Comparison of ENCODE assay signal across 8 mouse cellular contexts in the genomic region with DNA sequence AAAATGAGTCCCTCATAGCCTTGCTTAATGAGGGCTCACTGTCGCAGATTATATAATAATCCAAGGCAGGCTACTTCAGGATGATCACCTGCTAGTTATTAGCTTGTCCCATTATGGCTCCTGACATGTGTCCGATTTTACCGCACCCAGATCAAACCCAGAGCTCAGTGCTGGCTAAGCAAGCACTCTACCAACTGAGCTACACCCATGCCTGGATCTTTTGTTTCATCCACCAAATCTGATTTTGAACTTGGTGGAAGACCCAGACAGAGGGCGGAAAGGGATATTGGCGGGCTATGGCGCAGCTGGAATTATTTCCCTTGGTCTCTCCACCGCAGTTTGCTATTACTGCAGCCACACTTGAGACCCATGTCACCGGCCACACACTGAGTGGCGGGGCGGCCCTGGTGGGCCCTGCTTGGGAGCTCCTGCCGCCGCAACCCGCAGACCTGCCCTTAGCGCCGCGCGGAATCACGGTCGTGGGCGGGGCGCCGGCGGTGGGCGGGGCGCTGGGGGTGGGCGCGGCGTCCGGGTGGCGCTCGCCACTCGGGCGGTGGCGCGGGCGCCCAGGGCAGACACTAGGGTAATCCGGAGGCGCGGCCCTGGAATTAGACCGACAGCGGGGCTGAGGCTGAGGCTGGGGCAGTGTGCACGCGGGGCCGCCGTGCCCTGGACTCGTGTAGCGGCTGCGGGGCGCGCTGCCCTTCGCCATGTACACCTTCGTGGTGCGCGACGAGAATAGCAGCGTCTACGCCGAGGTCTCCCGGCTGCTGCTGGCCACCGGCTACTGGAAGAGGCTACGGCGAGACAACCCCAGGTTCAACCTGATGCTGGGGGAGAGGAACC. TPM values are rescaled to one million over a fixed set of nuclear protein-coding genes. Genes with fewer than 3 reads are reported as not detected.
DNase-seq lines count a peak whose midpoint lies in the region; ATAC-seq and TF ChIP-seq lines count a peak whose summit lies in the region.

A gene (plus strand): TSS at position 506 of the 846 bp plus-strand sequence.

- H3K27ac ChIP-seq in cortical plate, adult 2 months (ENCODE audit: insufficient read depth, low read length) = peak within 1 kb of the TSS; percentile 65
- peak within 1 kb of the TSS; percentile 80 for H3K27ac ChIP-seq in hindbrain, postnatal 0 days

- no peaks in the 10 kb centered on the region for H3K36me3 ChIP-seq in hindbrain, postnatal 0 days (ENCODE audit: insufficient read depth, low read length)

- peak; percentile 82 to 85 for DNase-seq in adrenal gland, adult 18-20 months (ENCODE audit: low spot score in 2 of 2)
- peak; percentile 63 to 76 for DNase-seq in gastrocnemius, adult 8-10 months (ENCODE audit: low spot score in 2 of 2)
- peak; percentile 89 for DNase-seq in hindbrain, postnatal 0 days (ENCODE audit: low spot score)
- DNase-seq in left cerebral cortex, adult 8-10 months (ENCODE audit: low spot score in 2 of 2) = peak; percentile 45 to 65
- peak; percentile 79 for DNase-seq in right cerebral cortex, adult 18-20 months
- peak; percentile 74 for DNase-seq in urinary bladder, adult 2 months (ENCODE audit: low spot score)

- peak within 1 kb of the TSS; percentile 71 for H3K9ac ChIP-seq in hindbrain, postnatal 0 days (replicated peaks; ENCODE audit: low read length)

- peak within 1 kb of the TSS; percentile 71 for H3K4me2 ChIP-seq in hindbrain, postnatal 0 days (ENCODE audit: low read depth, low read length)

- ATAC-seq in hindbrain, postnatal 0 days = peak; percentile 95
- ATAC-seq in megakaryocyte, adult 5-6 weeks (ENCODE audit: poor library complexity, severe bottlenecking) = peak; percentile 91

- no peaks in the 10 kb centered on the region for H3K9me3 ChIP-seq in hindbrain, postnatal 0 days (ENCODE audit: low read length)

- H3K4me3 ChIP-seq in cortical plate, adult 2 months (ENCODE audit: insufficient read depth, low read length) = peak within 1 kb of the TSS; percentile 85
- H3K4me3 ChIP-seq in hindbrain, postnatal 0 days (ENCODE audit: low read length) = peak within 1 kb of the TSS; percentile 91

- peaks cover 7% of the 10 kb centered on the region for H3K4me1 ChIP-seq in cortical plate, adult 2 months (ENCODE audit: control insufficient read depth, insufficient read depth, low read length)
- H3K4me1 ChIP-seq in hindbrain, postnatal 0 days (ENCODE audit: insufficient read depth, low read length) = peaks cover 25% of the 10 kb centered on the region; the same call in 1 of the 2 replicates

- peak; percentile 55 for TF ChIP-seq POLR2A in cortical plate, adult 2 months (IDR thresholded peaks at IDR 0.05; ENCODE audit: extremely low read depth, insufficient read depth, low read length)

- no peak for TF ChIP-seq CTCF in cortical plate, adult 2 months (IDR thresholded peaks at IDR 0.05; ENCODE audit: extremely low read depth, insufficient read depth, low read length)
- no peak for TF ChIP-seq CTCF in hindbrain, postnatal 0 days (IDR thresholded peaks at IDR 0.05; ENCODE audit: low read depth)

- under 1% methylated on average over 61 of the region's 62 CpGs for WGBS in hindbrain, postnatal 0 days

- H3K27me3 ChIP-seq in hindbrain, postnatal 0 days (ENCODE audit: insufficient read depth, low read length) = no peaks in the 10 kb centered on the region

RNA-seq across cellular contexts. Expression of the gene that starts here (rescaled TPM):
- total RNA-seq in adrenal gland, adult 18-20 months (2021) = 10 to 100 TPM; 10.1 to 13.4 TPM
- polyA plus RNA-seq in cortical plate, adult 2 months (2012; rRNA removed) = 44.1 and 45.2 TPM in 2 replicates
- total RNA-seq in gastrocnemius, adult 8-10 months (2022) = 1 to 10 TPM; 6.2 to 9.0 (median 7.6) TPM
- total RNA-seq in hindbrain, postnatal 0 days (2014; rRNA removed) = 57.7 and 60.9 TPM in 2 replicates
- polyA plus RNA-seq in hindbrain, postnatal 0 days (2015; fragmentation: Nextera tagmentation; extraction: Ambion mirVana) = 34.1 and 35.9 TPM in 2 replicates
- total RNA-seq in left cerebral cortex, adult 8-10 months (2022) = 10 to 100 TPM; 61.6 to 69.8 (median 63.3) TPM
- total RNA-seq in megakaryocyte, adult 5-6 weeks (2015) = 2.6 and 3.3 TPM in 2 replicates
- total RNA-seq in megakaryocyte, adult 5-6 weeks (2017) = 3.0 and 3.6 TPM in 2 replicates
- polyA plus RNA-seq in urinary bladder, adult 2 months (2012; rRNA removed) = 10.1 and 12.0 TPM in 2 replicates

Comparison
In these comparisons a context has a peak if more than half of its experiments do, and no peak if none do; other contexts are left out.
1. Peak in every context shown above with its lines: DNase-seq, ATAC-seq, H3K4me3 ChIP-seq and H3K27ac ChIP-seq.